In genomic region chr11:20987841-20988251, GRCm38 (mm10) we compare ENCODE assay signal across 9 mouse cellular contexts.
A peak's percentile ranks its signal among the peaks of the same experiment; 100 is the strongest.
DNase-seq lines count a peak whose midpoint lies in the region; ATAC-seq and TF ChIP-seq lines count a peak whose summit lies in the region.
"Had no signal": no experiment of that assay in that cellular context is flagged by ENCODE, and none has a peak within 500 bp of the region (broad histone marks: within the 10 kb centered on the region; RNA-seq: fewer than 3 reads in every experiment).

No protein-coding gene starts in this region.

- peaks cover 12% of the 10 kb centered on the region for H3K4me1 ChIP-seq in cerebellum, adult 2 months (ENCODE audit: control insufficient read depth, insufficient read depth, low read length)
- H3K4me1 ChIP-seq in forebrain, embryonic 15.5 days: peaks cover 22% of the 10 kb centered on the region
- peaks cover 28% of the 10 kb centered on the region for H3K4me1 ChIP-seq in neural tube, embryonic 15.5 days

- H3K27me3 ChIP-seq in cerebellum, adult 2 months (ENCODE audit: control insufficient read depth, insufficient read depth, low read length): no peaks in the 10 kb centered on the region
- no peaks in the 10 kb centered on the region for H3K27me3 ChIP-seq in forebrain, embryonic 15.5 days
- no peaks in the 10 kb centered on the region for H3K27me3 ChIP-seq in neural tube, embryonic 15.5 days (replicated peaks)
- H3K27me3 ChIP-seq: heart, embryonic 13.5 days; limb, embryonic 15.5 days had no signal

- no peak overlapping the region for H3K27ac ChIP-seq in cerebellum, adult 2 months (ENCODE audit: insufficient read depth, low read length)
- peak overlapping the region; percentile 87 for H3K27ac ChIP-seq in forebrain, embryonic 15.5 days (replicated peaks)
- H3K27ac ChIP-seq in neural tube, embryonic 15.5 days (replicated peaks): peak overlapping the region; percentile 74
- no peak overlapping the region for H3K27ac ChIP-seq in gastrocnemius, adult 2 months
- H3K27ac ChIP-seq: heart, embryonic 13.5 days; limb, embryonic 15.5 days had no signal

- H3K4me3 ChIP-seq in cerebellum, adult 2 months (replicated peaks; ENCODE audit: insufficient read depth, low read depth, low read length): no peak overlapping the region
- H3K4me3 ChIP-seq in forebrain, embryonic 15.5 days: no peak overlapping the region
- H3K4me3 ChIP-seq in neural tube, embryonic 15.5 days (replicated peaks): peak overlapping the region; percentile 10; the same call in 1 of the 2 replicates
- no peak overlapping the region for H3K4me3 ChIP-seq in gastrocnemius, adult 2 months
- H3K4me3 ChIP-seq: heart, embryonic 13.5 days; limb, embryonic 15.5 days had no signal

- intact Hi-C loops in gastrocnemius, adult 2 months (cut with DNase I): no loop called here

- DNase-seq in cerebellum, adult 2 months: peak; percentile 27 to 33
- peak; percentile 45 to 55 for DNase-seq in layer of hippocampus, postnatal 10 days (ENCODE audit: low spot score in 2 of 2)
- DNase-seq in gastrocnemius, adult 2 months: no peak
- no peak for DNase-seq in gastrocnemius, postnatal 4 days (ENCODE audit: low spot score in 2 of 2)

- 17% methylated on average over 11 of the region's 11 CpGs for WGBS in cerebellum, adult 2 months
- 66% methylated on average over 11 of the region's 11 CpGs for WGBS in forebrain, embryonic 15.5 days
- 56% methylated on average over 11 of the region's 11 CpGs for WGBS in neural tube, embryonic 15.5 days

- no peak overlapping the region for H3K9ac ChIP-seq in forebrain, embryonic 15.5 days (replicated peaks)
- no peak overlapping the region for H3K9ac ChIP-seq in neural tube, embryonic 15.5 days (replicated peaks)
- H3K9ac ChIP-seq: heart, embryonic 13.5 days; limb, embryonic 15.5 days had no signal

- no peaks in the 10 kb centered on the region for H3K9me3 ChIP-seq in forebrain, embryonic 15.5 days
- H3K9me3 ChIP-seq in neural tube, embryonic 15.5 days (replicated peaks): no peaks in the 10 kb centered on the region
- H3K9me3 ChIP-seq: heart, embryonic 13.5 days; limb, embryonic 15.5 days had no signal

- TF ChIP-seq CTCF in cerebellum, adult 2 months (IDR thresholded peaks at IDR 0.05; ENCODE audit: borderline replicate concordance, insufficient read depth, low read depth, low read length): no peak
- TF ChIP-seq CTCF in gastrocnemius, adult 2 months (IDR thresholded peaks at IDR 0.05): no peak

- ATAC-seq in forebrain, embryonic 15.5 days (replicated peaks): peak; percentile 97
- ATAC-seq in neural tube, embryonic 15.5 days (ENCODE audit: low FRiP score): peak; percentile 97
- no peak for ATAC-seq in megakaryocyte progenitor cell, adult 5-6 weeks (replicated peaks; ENCODE audit: poor library complexity)

- peak overlapping the region; percentile 14; the same call in 1 of the 2 replicates for H3K4me2 ChIP-seq in forebrain, embryonic 15.5 days (replicated peaks)
- H3K4me2 ChIP-seq in neural tube, embryonic 15.5 days: peak overlapping the region; percentile 33
- H3K4me2 ChIP-seq: heart, embryonic 13.5 days; limb, embryonic 15.5 days had no signal

- no peak for TF ChIP-seq POLR2A in cerebellum, adult 2 months (IDR thresholded peaks at IDR 0.05; ENCODE audit: borderline replicate concordance, insufficient read depth, low read length)

- H3K36me3 ChIP-seq in forebrain, embryonic 15.5 days: no peaks in the 10 kb centered on the region
- H3K36me3 ChIP-seq in neural tube, embryonic 15.5 days: no peaks in the 10 kb centered on the region
- H3K36me3 ChIP-seq: heart, embryonic 13.5 days; limb, embryonic 15.5 days had no signal

Comparison
In these comparisons a context has a peak if more than half of its experiments do, and no peak if none do; other contexts are left out.
1. DNase-seq: peak in cerebellum, adult 2 months (2 of 2) and layer of hippocampus, postnatal 10 days (2 of 2); none in gastrocnemius, adult 2 months (single experiment) and gastrocnemius, postnatal 4 days (0 of 2).
2. H3K27ac ChIP-seq: peak in forebrain, embryonic 15.5 days (single experiment) and neural tube, embryonic 15.5 days (single experiment); none in cerebellum, adult 2 months (single experiment) and gastrocnemius, adult 2 months (single experiment).